Mouse (Mus musculus): ENCODE measurements around the gene Rbbp8nl.

DNA sequence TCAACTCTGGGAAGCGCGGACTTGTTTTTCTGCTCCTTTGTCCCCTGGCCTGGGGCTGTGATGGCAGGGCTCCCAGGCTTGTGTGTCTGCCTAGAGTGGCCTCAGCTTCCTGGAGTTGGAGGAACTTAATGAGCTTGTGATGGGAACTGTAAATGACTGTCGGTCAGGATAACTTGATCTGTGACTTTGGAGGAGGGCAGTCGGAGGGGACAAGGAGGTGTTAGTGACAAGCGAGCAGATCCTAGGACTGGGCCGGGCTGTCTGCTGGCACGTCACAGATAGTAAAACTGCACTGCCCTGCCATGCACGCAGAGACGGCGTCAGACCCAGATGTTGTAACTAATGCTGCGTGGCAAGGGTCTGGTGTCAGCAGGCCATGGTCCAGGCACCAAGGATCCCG is 13.8 kb upstream of the Rbbp8nl start:
- no peak for TF ChIP-seq POLR2A (IDR thresholded peaks at IDR 0.05; ENCODE audit: control insufficient read depth, low read depth, low read length)
- TF ChIP-seq CTCF (IDR thresholded peaks at IDR 0.05; ENCODE audit: control insufficient read depth, insufficient read depth, insufficient replicate concordance, low read depth, low read length), result no peak
